Mouse (Mus musculus) bone marrow, adult 2 months (tissue): ENCODE measurements around the gene Apopt1. TPM values are rescaled to one million over a fixed set of nuclear protein-coding genes. Genes with fewer than 3 reads are reported as not detected.

Experiments
- H3K27ac ChIP-seq: fragments of 200-500 bp; 2 replicates; pipeline ENCODE4 v1.5.1; 2012; ENCODE audit warnings: low read depth, mild to moderate bottlenecking, control low read depth, inconsistent platforms, low read length; ENCODE audit not compliant: control insufficient read depth, poor library complexity, insufficient read depth
- H3K4me1 ChIP-seq: fragments of 200-500 bp; 2 replicates; pipeline ENCODE4 v1.6.1; 2011; ENCODE audit warnings: low read length; ENCODE audit not compliant: control insufficient read depth, insufficient read depth
- H3K4me3 ChIP-seq: fragments of 200-500 bp; replicated peaks from 2 replicates; pipeline ENCODE3; 2011; ENCODE audit warnings: mild to moderate bottlenecking, low read depth, low read length, control low read depth; ENCODE audit not compliant: control insufficient read depth
- CTCF ChIP-seq: fragments of 200-500 bp; IDR thresholded peaks from 2 replicates; pipeline ENCODE4 v1.5.1; 2011; ENCODE audit warnings: low read length, control low read depth; ENCODE audit not compliant: control insufficient read depth, insufficient read depth
- POLR2A ChIP-seq: fragments of 200-500 bp; IDR thresholded peaks from 2 replicates; pipeline ENCODE4 v1.6.1; 2011; ENCODE audit warnings: low read depth, mild to moderate bottlenecking, control low read depth, low read length, borderline replicate concordance; ENCODE audit not compliant: control insufficient read depth
- WGBS: fragments of 180-500 bp; shearing (Covaris S2); methylation state at CpG from one replicate; pipeline ENCODE4 v1.1.7; 2018; 5-methylcytosine and 5-hydroxymethylcytosine counted together
- polyA plus RNA-seq: library from polyadenylated mRNA; stranded (reverse); fragments of >200 nt; gene quantifications from 2 replicates; pipeline ENCODE4 v1.2.4, GENCODE M21; 2011; ENCODE audit warnings: low replicate concordance; ENCODE audit not compliant: missing spikeins, insufficient read depth, insufficient read length

Gene Apopt1
- polyA plus RNA-seq, 1 experiment = 15.1 TPM

GRCm38 (mm10) chr12:111670371-111670971, 42.6 kb upstream of the Apopt1 start:
- Histone ChIP-seq H3K27ac (no peak overlapping the region), H3K4me1 (no peaks in the 10 kb centered on the region), H3K4me3 (no peak overlapping the region)
- TF ChIP-seq CTCF = no peak
- no peak for TF ChIP-seq POLR2A
- 40% methylated on average over 29 of the region's 29 CpGs for WGBS

- Histone ChIP-seq H3K4me3 (no peak overlapping the region), H3K4me1 (no peaks in the 10 kb centered on the region), H3K27ac (no peak overlapping the region)
- WGBS = 4% methylated on average over 35 of the region's 35 CpGs
- TF ChIP-seq CTCF (no peak), POLR2A (no peak)
Measured at GRCm38 (mm10) chr12:111670976-111671375, 42.1 kb upstream of the Apopt1 start.

GRCm38 (mm10) chr12:111671431-111671902, 41.6 kb upstream of the Apopt1 start:
- TF ChIP-seq POLR2A (no peak), CTCF (no peak)
- 2% methylated on average over 34 of the region's 34 CpGs for WGBS
- Histone ChIP-seq H3K4me3 (peak overlapping the region; percentile 26), H3K27ac (no peak overlapping the region), H3K4me1 (no peaks in the 10 kb centered on the region)

GRCm38 (mm10) chr12:111672176-111672575, 40.9 kb upstream of the Apopt1 start, which contains the start of gene Ckb:
Ckb (minus strand) TSS chr12:111672338.
- TF ChIP-seq CTCF (no peak), POLR2A (0 out of 2 replicates have a peak, but pooled peaks have one; percentile 20)
- WGBS = 2% methylated on average over 31 of the region's 31 CpGs
- no peaks in the 10 kb centered on the region for H3K4me1 ChIP-seq

GRCm38 (mm10) chr12:111672581-111672980, 40.5 kb upstream of the Apopt1 start:
- 9% methylated on average over 12 of the region's 12 CpGs for WGBS
- Histone ChIP-seq H3K4me1 (peaks cover 2% of the 10 kb centered on the region; the same call in 1 of the 2 replicates), H3K4me3 (no peak overlapping the region), H3K27ac (no peak overlapping the region)
- TF ChIP-seq POLR2A (no peak), CTCF (no peak)

More at GRCm38 (mm10) chr12:111672176-111672575, 40.9 kb upstream of the Apopt1 start, which contains the start of gene Ckb:
- no peak within 1 kb of the TSS; the same call in 1 of the 2 replicates for H3K27ac ChIP-seq
- peak within 1 kb of the TSS; percentile 26 for H3K4me3 ChIP-seq

GRCm38 (mm10) chr12:111674850-111675486, 38.1 kb upstream of the Apopt1 start:
- Histone ChIP-seq H3K4me3 (no peak overlapping the region), H3K4me1 (peaks cover 4% of the 10 kb centered on the region), H3K27ac (no peak overlapping the region)
- 4% methylated on average over 2 of the region's 2 CpGs for WGBS
- TF ChIP-seq POLR2A = no peak
- TF ChIP-seq CTCF = no peak

DNA sequence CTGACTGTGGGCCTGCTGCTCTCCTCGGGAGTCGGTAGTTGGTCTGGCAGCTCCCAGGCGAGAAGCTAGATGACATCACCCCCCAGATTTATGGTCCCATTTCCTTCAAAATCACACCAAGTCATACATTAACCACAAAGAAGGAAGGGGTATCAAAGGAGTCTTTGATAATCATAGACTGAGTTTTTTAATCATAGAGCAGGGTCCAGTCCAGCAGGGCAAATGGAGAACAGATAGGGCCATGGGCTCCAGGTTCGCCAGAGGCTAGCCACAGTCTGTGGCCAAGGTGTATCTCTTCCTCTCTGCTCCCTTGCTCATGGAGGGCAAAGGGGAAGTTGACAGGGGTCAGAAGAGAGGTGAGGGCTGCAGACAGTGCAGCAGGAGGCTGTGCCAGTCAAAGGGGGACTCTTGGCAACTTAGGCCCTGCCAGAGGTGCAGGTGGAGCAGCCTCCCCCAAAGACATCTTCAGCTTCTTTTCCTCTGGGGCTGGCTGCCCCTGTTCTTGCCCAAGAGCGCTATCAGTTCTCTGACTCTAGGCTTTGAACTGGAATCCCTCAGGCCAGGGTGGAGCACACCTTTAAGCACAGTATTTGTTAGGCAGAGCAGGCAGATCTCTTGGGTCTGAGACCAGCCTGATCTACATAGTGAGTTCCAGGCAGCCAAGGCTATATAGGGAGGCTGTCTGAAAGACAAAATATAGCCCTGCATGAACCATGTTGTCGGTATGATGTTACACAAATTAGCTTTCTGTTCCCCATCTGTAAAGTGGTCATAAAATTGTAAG, 37.1 kb upstream of the Apopt1 start:
- no peak for TF ChIP-seq CTCF
- no peak for TF ChIP-seq POLR2A
- H3K27ac ChIP-seq = no peak overlapping the region
- H3K4me3 ChIP-seq = no peak overlapping the region
- peaks cover 4% of the 10 kb centered on the region for H3K4me1 ChIP-seq
- WGBS = 48% methylated on average over 6 of the region's 6 CpGs

DNA sequence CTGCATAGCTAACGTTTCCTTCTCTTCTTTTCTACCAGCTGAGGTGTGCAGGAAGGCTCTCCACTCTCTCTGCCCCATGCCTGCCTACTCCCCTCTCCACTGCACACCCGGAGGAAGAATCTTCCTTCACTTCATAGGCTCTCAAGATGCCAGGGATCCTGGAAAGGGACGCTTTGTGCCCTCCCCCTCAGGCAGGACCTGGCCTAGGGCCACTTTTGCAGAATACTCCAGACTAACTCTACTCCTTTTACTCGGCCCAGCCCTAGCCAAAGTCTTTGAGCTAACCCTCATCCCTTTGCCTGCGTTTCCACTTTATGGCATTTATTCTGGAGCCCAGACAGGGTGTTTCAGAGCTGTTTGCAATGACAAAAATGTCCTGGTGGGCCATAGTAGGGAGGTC, 35.6 kb upstream of the Apopt1 start:
- peak overlapping the region; percentile 47 for H3K27ac ChIP-seq
- peaks cover 4% of the 10 kb centered on the region for H3K4me1 ChIP-seq
- peak overlapping the region; percentile 82 for H3K4me3 ChIP-seq
- 20% methylated on average over 5 of the region's 5 CpGs for WGBS
- no peak for TF ChIP-seq CTCF
- TF ChIP-seq POLR2A = no peak
